Mouse (Mus musculus) neural tube, embryonic 12.5 days (tissue): ENCODE results near the gene Akr1c6. TPM values are rescaled to one million over a fixed set of nuclear protein-coding genes. Genes with fewer than 3 reads are reported as not detected.
"Not testable (repeated sequence)": the region's sequence is repeated elsewhere in the genome, so short reads cannot be mapped to it uniquely, and the experiment has no call there.

Source experiments
- ATAC-seq: fragments of 200-750 bp; cut with Nextera tagmentation; 2 replicates; pipeline ENCODE4 v1.8.0; 2017; ENCODE audit warnings: low read depth, mild to moderate bottlenecking, moderate TSS enrichment, moderate library complexity; ENCODE audit not compliant: low FRiP score
- H3K27ac ChIP-seq: fragments of 300-500 bp; sonication (generic); 2 replicates; pipeline ENCODE4 v1.5.1; 2016
- H3K27me3 ChIP-seq: fragments of 300-500 bp; sonication (generic); replicated peaks from 2 replicates; pipeline ENCODE4 v1.6.1; 2016; ENCODE audit warnings: mild to moderate bottlenecking
- H3K36me3 ChIP-seq: fragments of 300-500 bp; sonication (generic); 2 replicates; pipeline ENCODE4 v1.6.1; 2016; ENCODE audit warnings: mild to moderate bottlenecking
- H3K4me1 ChIP-seq: fragments of 300-500 bp; sonication (generic); 2 replicates; pipeline ENCODE4 v1.6.1; 2016
- H3K4me2 ChIP-seq: fragments of 300-500 bp; sonication (generic); replicated peaks from 2 replicates; pipeline ENCODE4 v1.6.1; 2016; ENCODE audit warnings: mild to moderate bottlenecking
- H3K4me3 ChIP-seq: fragments of 300-500 bp; sonication (generic); 2 replicates; pipeline ENCODE4 v1.5.1; 2016
- H3K9ac ChIP-seq: fragments of 300-500 bp; sonication (generic); 2 replicates; pipeline ENCODE4 v1.6.1; 2016; ENCODE audit warnings: mild to moderate bottlenecking
- H3K9me3 ChIP-seq: fragments of 300-500 bp; sonication (generic); 2 replicates; pipeline ENCODE4 v1.6.1; 2016; ENCODE audit warnings: mild to moderate bottlenecking
- WGBS: fragments of 180-500 bp; shearing (Covaris S2); methylation state at CpG from one replicate; pipeline ENCODE4 v1.1.7; 2016; 5-methylcytosine and 5-hydroxymethylcytosine counted together
- polyA plus RNA-seq: library from polyadenylated mRNA; unstranded; fragments of >200 nt; fragmentation: Nextera tagmentation; extraction: Ambion mirVana; gene quantifications from 2 replicates; pipeline ENCODE4 v1.2.1, GENCODE M21; 2016

The Akr1c6 gene
- not detected in 2 replicates for polyA plus RNA-seq

- Histone ChIP-seq H3K4me2 (no peak within 1 kb of the TSS), H3K4me1 (no peaks in the 10 kb centered on the region), H3K9me3 (no peaks in the 10 kb centered on the region), H3K27ac (no peak within 1 kb of the TSS), H3K36me3 (no peaks in the 10 kb centered on the region), H3K27me3 (no peaks in the 10 kb centered on the region), H3K9ac (no peak within 1 kb of the TSS), H3K4me3 (no peak within 1 kb of the TSS)
- ATAC-seq = no peak
Measured at GRCm38 (mm10) chr13:4434006-4434405, at the start of gene Akr1c6. Akr1c6 (plus strand) TSS chr13:4434306.

GRCm38 (mm10) chr13:4384918-4385317, 49.2 kb upstream of the Akr1c6 start:
- Histone ChIP-seq H3K9me3 (no peaks in the 10 kb centered on the region), H3K4me2 (no peak overlapping the region), H3K27ac (no peak overlapping the region), H3K27me3 (no peaks in the 10 kb centered on the region), H3K4me1 (no peaks in the 10 kb centered on the region), H3K9ac (no peak overlapping the region), H3K36me3 (no peaks in the 10 kb centered on the region), H3K4me3 (no peak overlapping the region)
- WGBS = 74% methylated on average over 1 of the region's 1 CpGs
- ATAC-seq = no peak

GRCm38 (mm10) chr13:4385541-4385940, 48.6 kb upstream of the Akr1c6 start:
- H3K27me3 ChIP-seq = no peaks in the 10 kb centered on the region
- no peak overlapping the region for H3K27ac ChIP-seq
- no peaks in the 10 kb centered on the region for H3K4me1 ChIP-seq
- no peak overlapping the region for H3K9ac ChIP-seq
- no peak overlapping the region for H3K4me3 ChIP-seq
- H3K4me2 ChIP-seq = no peak overlapping the region
- H3K9me3 ChIP-seq = no peaks in the 10 kb centered on the region
- no peak for ATAC-seq
- H3K36me3 ChIP-seq = no peaks in the 10 kb centered on the region

GRCm38 (mm10) chr13:4388762-4389446, 45.2 kb upstream of the Akr1c6 start:
- Histone ChIP-seq H3K27ac (no peak overlapping the region), H3K9me3 (no peaks in the 10 kb centered on the region), H3K27me3 (no peaks in the 10 kb centered on the region), H3K4me1 (no peaks in the 10 kb centered on the region), H3K9ac (no peak overlapping the region), H3K4me3 (no peak overlapping the region), H3K36me3 (no peaks in the 10 kb centered on the region), H3K4me2 (no peak overlapping the region)
- ATAC-seq = no peak
- WGBS = 76% methylated on average over 2 of the region's 2 CpGs

GRCm38 (mm10) chr13:4400360-4400759, 33.7 kb upstream of the Akr1c6 start:
- H3K9ac ChIP-seq, H3K27ac ChIP-seq, H3K4me1 ChIP-seq, H3K9me3 ChIP-seq, H3K4me2 ChIP-seq, H3K4me3 ChIP-seq, H3K36me3 ChIP-seq, H3K27me3 ChIP-seq, ATAC-seq: not testable (repeated sequence)
- WGBS = 77% methylated on average over 1 of the region's 1 CpGs

- ATAC-seq = no peak
- Histone ChIP-seq H3K4me1 (no peaks in the 10 kb centered on the region), H3K4me2 (no peak overlapping the region), H3K4me3 (no peak overlapping the region), H3K36me3 (no peaks in the 10 kb centered on the region), H3K27ac (no peak overlapping the region), H3K9me3 (no peaks in the 10 kb centered on the region), H3K27me3 (no peaks in the 10 kb centered on the region), H3K9ac (no peak overlapping the region)
- 91% methylated on average over 2 of the region's 2 CpGs for WGBS
Measured at GRCm38 (mm10) chr13:4400831-4401230, 33.3 kb upstream of the Akr1c6 start.

- no peak overlapping the region for H3K4me3 ChIP-seq
- H3K9ac ChIP-seq = no peak overlapping the region
- H3K9me3 ChIP-seq = no peaks in the 10 kb centered on the region
- no peak overlapping the region for H3K4me2 ChIP-seq
- H3K4me1 ChIP-seq = no peaks in the 10 kb centered on the region
- no peaks in the 10 kb centered on the region for H3K27me3 ChIP-seq
- no peaks in the 10 kb centered on the region for H3K36me3 ChIP-seq
- ATAC-seq = no peak
- H3K27ac ChIP-seq = no peak overlapping the region
Measured at GRCm38 (mm10) chr13:4402221-4402620, 31.9 kb upstream of the Akr1c6 start.

GRCm38 (mm10) chr13:4404726-4405125, 29.4 kb upstream of the Akr1c6 start:
- H3K4me3 ChIP-seq = no peak overlapping the region
- H3K4me2 ChIP-seq = no peak overlapping the region
- no peak for ATAC-seq
- H3K9ac ChIP-seq = no peak overlapping the region
- no peaks in the 10 kb centered on the region for H3K36me3 ChIP-seq
- H3K9me3 ChIP-seq = no peaks in the 10 kb centered on the region
- H3K4me1 ChIP-seq = no peaks in the 10 kb centered on the region
- H3K27me3 ChIP-seq = no peaks in the 10 kb centered on the region
- no peak overlapping the region for H3K27ac ChIP-seq

GRCm38 (mm10) chr13:4406771-4407170, 27.3 kb upstream of the Akr1c6 start:
- Histone ChIP-seq H3K4me2 (no peak overlapping the region), H3K27ac (no peak overlapping the region), H3K9ac (no peak overlapping the region), H3K27me3 (no peaks in the 10 kb centered on the region), H3K4me1 (no peaks in the 10 kb centered on the region), H3K9me3 (no peaks in the 10 kb centered on the region), H3K36me3 (no peaks in the 10 kb centered on the region), H3K4me3 (no peak overlapping the region)
- no peak for ATAC-seq
- WGBS = 88% methylated on average over 1 of the region's 1 CpGs

- Histone ChIP-seq H3K9ac (no peak overlapping the region), H3K4me1 (no peaks in the 10 kb centered on the region), H3K27ac (no peak overlapping the region), H3K9me3 (no peaks in the 10 kb centered on the region), H3K36me3 (no peaks in the 10 kb centered on the region), H3K27me3 (no peaks in the 10 kb centered on the region), H3K4me2 (no peak overlapping the region), H3K4me3 (no peak overlapping the region)
- WGBS = 85% methylated on average over 2 of the region's 2 CpGs
- no peak for ATAC-seq
Measured at GRCm38 (mm10) chr13:4428558-4428957, 5.5 kb upstream of the Akr1c6 start.

GRCm38 (mm10) chr13:4429034-4429433, 5.1 kb upstream of the Akr1c6 start:
- Histone ChIP-seq H3K27me3 (no peaks in the 10 kb centered on the region), H3K36me3 (no peaks in the 10 kb centered on the region), H3K4me1 (no peaks in the 10 kb centered on the region), H3K9me3 (no peaks in the 10 kb centered on the region), H3K9ac (no peak overlapping the region), H3K4me3 (no peak overlapping the region), H3K4me2 (no peak overlapping the region), H3K27ac (no peak overlapping the region)
- WGBS = 79% methylated on average over 2 of the region's 2 CpGs
- no peak for ATAC-seq

- no peaks in the 10 kb centered on the region for H3K4me1 ChIP-seq
- no peak overlapping the region for H3K4me2 ChIP-seq
- H3K9ac ChIP-seq = no peak overlapping the region
- no peak overlapping the region for H3K4me3 ChIP-seq
- no peak for ATAC-seq
- no peaks in the 10 kb centered on the region for H3K27me3 ChIP-seq
- no peak overlapping the region for H3K27ac ChIP-seq
- H3K9me3 ChIP-seq = no peaks in the 10 kb centered on the region
- WGBS = 82% methylated on average over 1 of the region's 1 CpGs
- H3K36me3 ChIP-seq = no peaks in the 10 kb centered on the region
Measured at GRCm38 (mm10) chr13:4431129-4431528, 3.0 kb upstream of the Akr1c6 start.

GRCm38 (mm10) chr13:4465641-4466040, 31.5 kb downstream of the Akr1c6 start:
- Histone ChIP-seq H3K27ac (no peak overlapping the region), H3K9ac (no peak overlapping the region), H3K27me3 (no peaks in the 10 kb centered on the region), H3K4me1 (no peaks in the 10 kb centered on the region), H3K9me3 (no peaks in the 10 kb centered on the region), H3K4me2 (no peak overlapping the region), H3K4me3 (no peak overlapping the region), H3K36me3 (no peaks in the 10 kb centered on the region)
- no peak for ATAC-seq
- 93% methylated on average over 2 of the region's 2 CpGs for WGBS
